Mouse (Mus musculus): ENCODE results near the gene Sltm. TPM values are rescaled to one million over a fixed set of nuclear protein-coding genes. Genes with fewer than 3 reads are reported as not detected.

The Sltm gene
- total RNA-seq, 2 experiments from 2014 or later = 54.9 to 57.9 TPM

GRCm38 (mm10) chr9:70555431-70555830, 12.9 kb downstream of the Sltm start:
- DNase-seq (ENCODE audit: extremely low spot score in 1 of 2, low spot score in 2 of 2) = no peak
- intact Hi-C loops (cut with DNase I) = no loop called here
- TF ChIP-seq CTCF (IDR thresholded peaks at IDR 0.05) = no peak
- H3K4me3 ChIP-seq = no peak overlapping the region
- H3K27ac ChIP-seq = no peak overlapping the region

GRCm38 (mm10) chr9:70556796-70557195, 14.2 kb downstream of the Sltm start:
- Histone ChIP-seq H3K4me3 (no peak overlapping the region), H3K27ac (no peak overlapping the region)
- no peak for TF ChIP-seq CTCF (IDR thresholded peaks at IDR 0.05)
- intact Hi-C loops (cut with DNase I) = no loop called here
- DNase-seq (ENCODE audit: extremely low spot score in 1 of 2, low spot score in 2 of 2) = no peak

GRCm38 (mm10) chr9:70562825-70563224, 20.3 kb downstream of the Sltm start:
- TF ChIP-seq CTCF (IDR thresholded peaks at IDR 0.05) = no peak
- intact Hi-C loops (cut with DNase I) = no loop called here
- no peak overlapping the region for H3K27ac ChIP-seq
- no peak for DNase-seq (ENCODE audit: extremely low spot score in 1 of 2, low spot score in 2 of 2)
- H3K4me3 ChIP-seq = no peak overlapping the region

GRCm38 (mm10) chr9:70567651-70568050, 25.1 kb downstream of the Sltm start:
- H3K4me3 ChIP-seq = no peak overlapping the region
- no peak for DNase-seq (ENCODE audit: extremely low spot score in 1 of 2, low spot score in 2 of 2)
- intact Hi-C loops (cut with DNase I) = no loop called here
- TF ChIP-seq CTCF (IDR thresholded peaks at IDR 0.05) = no peak
- H3K27ac ChIP-seq = no peak overlapping the region

GRCm38 (mm10) chr9:70570351-70570750, 27.8 kb downstream of the Sltm start:
- intact Hi-C loops (cut with DNase I) = no loop called here
- TF ChIP-seq CTCF (IDR thresholded peaks at IDR 0.05) = no peak
- no peak overlapping the region for H3K4me3 ChIP-seq
- no peak overlapping the region for H3K27ac ChIP-seq
- no peak for DNase-seq (ENCODE audit: extremely low spot score in 1 of 2, low spot score in 2 of 2)

GRCm38 (mm10) chr9:70578123-70578522, 35.6 kb downstream of the Sltm start:
- no peak for DNase-seq (ENCODE audit: extremely low spot score in 1 of 2, low spot score in 2 of 2)
- no peak for TF ChIP-seq CTCF (IDR thresholded peaks at IDR 0.05)
- intact Hi-C loops (cut with DNase I) = no loop called here
- Histone ChIP-seq H3K4me3 (no peak overlapping the region), H3K27ac (no peak overlapping the region)

GRCm38 (mm10) chr9:70580956-70581355, 38.4 kb downstream of the Sltm start:
- TF ChIP-seq CTCF (IDR thresholded peaks at IDR 0.05) = no peak

GRCm38 (mm10) chr9:70584641-70585040, 42.1 kb downstream of the Sltm start:
- TF ChIP-seq CTCF (IDR thresholded peaks at IDR 0.05) = no peak
- no peak for DNase-seq (ENCODE audit: extremely low spot score in 1 of 2, low spot score in 2 of 2)
- H3K4me3 ChIP-seq = no peak overlapping the region
- no peak overlapping the region for H3K27ac ChIP-seq
- intact Hi-C loops (cut with DNase I) = no loop called here

More at GRCm38 (mm10) chr9:70580956-70581355, 38.4 kb downstream of the Sltm start:
- intact Hi-C loops (cut with DNase I) = no loop called here
- H3K27ac ChIP-seq = no peak overlapping the region
- DNase-seq (ENCODE audit: extremely low spot score in 1 of 2, low spot score in 2 of 2) = no peak
- no peak overlapping the region for H3K4me3 ChIP-seq

- no peak overlapping the region for H3K27ac ChIP-seq
- no peak overlapping the region for H3K4me3 ChIP-seq
- intact Hi-C loops (cut with DNase I) = no loop called here
- no peak for TF ChIP-seq CTCF (IDR thresholded peaks at IDR 0.05)
- DNase-seq (ENCODE audit: extremely low spot score in 1 of 2, low spot score in 2 of 2) = no peak
Measured at GRCm38 (mm10) chr9:70585172-70585571, 42.6 kb downstream of the Sltm start.

- intact Hi-C loops (cut with DNase I) = no loop called here
- DNase-seq (ENCODE audit: extremely low spot score in 1 of 2, low spot score in 2 of 2) = no peak
- Histone ChIP-seq H3K4me3 (no peak overlapping the region), H3K27ac (no peak overlapping the region)
- no peak for TF ChIP-seq CTCF (IDR thresholded peaks at IDR 0.05)
Measured at GRCm38 (mm10) chr9:70587171-70587570, 44.6 kb downstream of the Sltm start.

- intact Hi-C loops (cut with DNase I) = loop anchor here (10.0 kb wide), 1 partner anchor 1734 kb away; no protein-coding TSS in a partner anchor
- Histone ChIP-seq H3K4me3 (no peak overlapping the region), H3K27ac (peak overlapping the region; percentile 50; the same call in 1 of the 2 replicates)
- DNase-seq (ENCODE audit: extremely low spot score in 1 of 2, low spot score in 2 of 2) = no peak
- no peak for TF ChIP-seq CTCF (IDR thresholded peaks at IDR 0.05)
Measured at GRCm38 (mm10) chr9:70590775-70591174, 48.2 kb downstream of the Sltm start.

GRCm38 (mm10) chr9:70591486-70591885, 48.9 kb downstream of the Sltm start:
- Histone ChIP-seq H3K4me3 (no peak overlapping the region), H3K27ac (peak overlapping the region; percentile 50; the same call in 1 of the 2 replicates)
- intact Hi-C loops (cut with DNase I) = loop anchor here (10.0 kb wide), 1 partner anchor 1733 kb away; no protein-coding TSS in a partner anchor
- TF ChIP-seq CTCF (IDR thresholded peaks at IDR 0.05) = no peak
- no peak for DNase-seq (ENCODE audit: extremely low spot score in 1 of 2, low spot score in 2 of 2)

- intact Hi-C loops (cut with DNase I) = loop anchor here (10.0 kb wide), 1 partner anchor 1727 kb away; no protein-coding TSS in a partner anchor
- DNase-seq (ENCODE audit: extremely low spot score in 1 of 2, low spot score in 2 of 2) = no peak
- no peak overlapping the region for H3K27ac ChIP-seq
Measured at GRCm38 (mm10) chr9:70598271-70598670, 55.7 kb downstream of the Sltm start.

More at GRCm38 (mm10) chr9:70598271-70598670, 55.7 kb downstream of the Sltm start:
- no peak for TF ChIP-seq CTCF (IDR thresholded peaks at IDR 0.05)
- no peak overlapping the region for H3K4me3 ChIP-seq
